In the genomic region with DNA sequence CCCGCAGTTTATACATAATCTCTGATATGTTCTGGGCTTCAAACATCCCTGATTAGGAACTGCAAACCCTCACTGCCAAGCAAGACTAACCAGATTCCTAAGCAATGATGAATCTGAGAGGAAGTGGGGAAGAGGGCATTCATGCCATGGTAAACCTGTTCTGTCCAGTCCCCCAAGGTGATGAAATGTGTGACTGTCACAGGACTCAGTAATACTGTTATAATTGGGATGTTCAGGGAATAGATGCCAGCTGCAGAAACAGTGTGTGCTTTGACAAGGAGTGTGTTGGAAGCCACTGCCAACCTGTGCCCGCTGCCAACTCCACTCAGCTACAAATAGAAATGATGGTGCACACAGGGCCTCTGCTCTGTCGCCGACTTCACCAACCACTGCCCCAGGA, we compare ENCODE assay signal across 11 mouse cellular contexts.
DNase-seq lines count a peak whose midpoint lies in the region; ATAC-seq and TF ChIP-seq lines count a peak whose summit lies in the region.
"Had no signal": no experiment of that assay in that cellular context is flagged by ENCODE, and none has a peak within 500 bp of the region (broad histone marks: within the 10 kb centered on the region; RNA-seq: fewer than 3 reads in every experiment).

No protein-coding gene starts in this region.

- H3K36me3 ChIP-seq in heart, embryonic 15.5 days: no peaks in the 10 kb centered on the region
- H3K36me3 ChIP-seq: embryonic facial prominence, embryonic 12.5 days; G1E; limb, embryonic 15.5 days had no signal

- H3K9ac ChIP-seq in heart, embryonic 15.5 days: no peak overlapping the region
- H3K9ac ChIP-seq: embryonic facial prominence, embryonic 12.5 days; limb, embryonic 15.5 days had no signal

- ATAC-seq in heart, embryonic 15.5 days (replicated peaks; ENCODE audit: insufficient number of reproducible peaks, insufficient read depth, low FRiP score, low read depth): peak; percentile 55; the same call in 1 of the 2 replicates
- no peak for ATAC-seq in megakaryocyte, adult 5-6 weeks (ENCODE audit: poor library complexity, severe bottlenecking)

- peaks cover 10% of the 10 kb centered on the region for H3K4me1 ChIP-seq in heart, embryonic 15.5 days (replicated peaks)
- H3K4me1 ChIP-seq: embryonic facial prominence, embryonic 12.5 days; limb, embryonic 15.5 days had no signal

- DNase-seq in gastrocnemius, adult 18-20 months (ENCODE audit: low spot score): peak; percentile 74
- no peak for DNase-seq in gastrocnemius, postnatal 4 days (ENCODE audit: low spot score in 2 of 2)
- peak; percentile 74 for DNase-seq in brain, embryonic 14.5 days (ENCODE audit: low read depth)
- DNase-seq in left cerebral cortex, postnatal 36 days (ENCODE audit: low spot score in 2 of 2): peak; percentile 7 to 17
- no peak for DNase-seq in thymus, postnatal 4 days
- no peak for DNase-seq in ovary, postnatal 14 days (ENCODE audit: low spot score)

- intact Hi-C loops in left cerebral cortex, postnatal 36 days (cut with DNase I): no loop called here

- H3K27me3 ChIP-seq in heart, embryonic 15.5 days: no peaks in the 10 kb centered on the region
- H3K27me3 ChIP-seq: embryonic facial prominence, embryonic 12.5 days; limb, embryonic 15.5 days had no signal

- H3K9me3 ChIP-seq in heart, embryonic 15.5 days (replicated peaks): no peaks in the 10 kb centered on the region
- H3K9me3 ChIP-seq: embryonic facial prominence, embryonic 12.5 days; limb, embryonic 15.5 days had no signal

- no peak overlapping the region for H3K4me2 ChIP-seq in heart, embryonic 15.5 days
- H3K4me2 ChIP-seq: embryonic facial prominence, embryonic 12.5 days; limb, embryonic 15.5 days had no signal

- WGBS in heart, embryonic 15.5 days: 57% methylated on average over 4 of the region's 4 CpGs

- TF ChIP-seq POLR2A in brain, embryonic 14.5 days (IDR thresholded peaks at IDR 0.05; ENCODE audit: borderline replicate concordance, extremely low read depth, insufficient read depth, insufficient read length, poor library complexity, severe bottlenecking): no peak

- no peak for TF ChIP-seq CTCF in brain, embryonic 14.5 days (IDR thresholded peaks at IDR 0.05; ENCODE audit: borderline replicate concordance, extremely low read depth, insufficient read depth, insufficient read length)

- no peak overlapping the region for H3K4me3 ChIP-seq in heart, embryonic 15.5 days
- H3K4me3 ChIP-seq: embryonic facial prominence, embryonic 12.5 days; limb, embryonic 15.5 days had no signal

- H3K27ac ChIP-seq in heart, embryonic 15.5 days: no peak overlapping the region
- H3K27ac ChIP-seq: embryonic facial prominence, embryonic 12.5 days; limb, embryonic 15.5 days had no signal

Comparison
In these comparisons a context has a peak if more than half of its experiments do, and no peak if none do; other contexts are left out.
1. DNase-seq: peak in gastrocnemius, adult 18-20 months (single experiment), brain, embryonic 14.5 days (single experiment) and left cerebral cortex, postnatal 36 days (2 of 2); none in gastrocnemius, postnatal 4 days (0 of 2), thymus, postnatal 4 days (single experiment) and ovary, postnatal 14 days (single experiment).